Mouse (Mus musculus) spleen, postnatal 14 days (tissue): Measurements from ENCODE around the gene Elmod1.
"Not testable (repeated sequence)": the region's sequence is repeated elsewhere in the genome, so short reads cannot be mapped to it uniquely, and the experiment has no call there.

Experiments
- DNase-seq, 2 experiments: peaks; one replicate each; pipeline ENCODE4 v3.0.0; 2021 to 2022; ENCODE audit warnings: low spot score in 2 of 2

Elmod1 gene

DNA sequence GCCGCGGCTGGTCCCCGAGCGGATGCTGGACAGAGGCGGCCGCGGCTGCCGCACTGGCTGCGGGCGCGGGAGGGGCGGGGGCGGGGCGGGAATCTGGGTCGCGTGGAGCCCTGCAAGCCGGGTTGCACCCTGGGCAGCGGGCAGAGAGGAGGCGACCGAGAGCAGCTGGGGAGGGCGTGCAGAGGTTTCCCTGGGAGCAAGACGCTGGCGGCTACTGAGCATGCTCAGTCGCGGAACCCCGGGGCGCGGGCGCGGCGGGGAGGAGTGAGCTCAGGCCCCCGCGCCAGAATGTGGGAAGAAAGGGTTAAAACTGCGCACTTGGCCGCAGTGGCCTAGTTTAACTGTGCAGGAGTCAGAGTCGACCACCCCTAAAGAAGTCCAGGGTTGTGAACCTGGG is at the start of gene Elmod1:
Gene Elmod1 (minus strand): TSS at position 180 of the 397 bp plus-strand sequence.
- no peak for DNase-seq

- DNase-seq: no peak
Measured at GRCm38 (mm10) chr9:54022795-54023194, 47.7 kb upstream of the Elmod1 start.

GRCm38 (mm10) chr9:53994528-53994927 is 19.4 kb upstream of the Elmod1 start:
- no peak for DNase-seq

DNA sequence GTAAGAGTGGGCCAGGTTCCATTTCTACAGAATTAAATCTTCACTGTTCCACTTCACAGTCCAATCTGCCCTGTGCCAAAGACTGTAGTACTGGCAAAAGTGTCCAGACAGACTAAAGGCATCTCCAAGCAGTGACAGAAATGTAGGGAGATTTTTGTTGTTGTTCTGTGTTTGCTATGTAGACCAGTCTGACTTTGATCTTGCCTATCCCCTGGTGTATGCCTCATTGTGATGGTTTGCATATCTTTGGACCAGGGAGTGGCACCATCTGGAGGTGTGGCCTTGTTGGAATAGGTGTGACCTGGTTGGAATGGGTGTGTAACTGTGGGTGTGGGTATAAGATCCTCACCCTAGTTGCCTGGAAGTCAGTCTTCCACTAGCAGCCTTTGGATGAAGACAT is 17.5 kb upstream of the Elmod1 start:
- not testable (repeated sequence) for DNase-seq

GRCm38 (mm10) chr9:53990921-53991320 is 15.8 kb upstream of the Elmod1 start:
- no peak for DNase-seq

DNA sequence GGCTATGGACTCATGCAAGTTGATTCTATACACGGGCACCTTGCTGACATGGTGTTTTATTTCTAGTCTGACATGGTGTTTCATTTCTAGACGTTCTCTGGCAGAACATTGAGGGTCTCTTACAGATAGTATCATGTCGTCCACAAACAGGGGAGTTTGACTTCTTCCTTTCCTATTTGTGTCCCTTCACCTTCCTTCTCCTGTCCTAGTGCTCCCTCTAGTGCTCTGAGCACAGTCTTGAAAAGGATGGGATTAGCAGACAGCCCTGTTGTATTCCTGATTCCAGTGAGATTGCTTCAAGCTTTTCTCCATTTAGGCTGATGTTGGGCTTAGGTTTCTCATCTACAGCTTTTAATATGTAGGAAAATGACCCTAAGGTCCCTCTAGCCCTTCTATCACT is 11.9 kb upstream of the Elmod1 start:
- no peak for DNase-seq

- DNase-seq: no peak
Measured at GRCm38 (mm10) chr9:53984868-53985267, 9.8 kb upstream of the Elmod1 start.

GRCm38 (mm10) chr9:53974328-53975121 is 576 bp downstream of the Elmod1 start:
- no peak for DNase-seq

DNA sequence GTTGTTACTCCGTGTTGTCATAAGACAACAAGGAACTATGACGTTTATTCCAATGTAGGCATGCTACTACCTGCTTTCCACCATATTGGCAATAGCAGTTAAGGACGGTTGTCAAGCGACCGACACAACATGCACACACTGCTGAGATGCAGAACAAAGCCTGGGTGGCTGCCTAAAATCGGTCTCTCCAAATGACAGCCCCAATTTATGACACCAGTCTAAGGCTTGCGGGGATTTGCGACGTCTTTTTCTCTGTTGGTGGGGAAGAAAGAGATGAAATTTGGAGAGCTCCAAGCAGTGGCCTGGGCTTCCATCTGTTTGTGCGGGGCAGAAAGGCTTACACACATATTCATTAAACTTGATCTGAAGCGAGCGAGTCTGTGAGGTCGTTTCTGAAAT is 1.2 kb downstream of the Elmod1 start:
- DNase-seq: no peak

DNA sequence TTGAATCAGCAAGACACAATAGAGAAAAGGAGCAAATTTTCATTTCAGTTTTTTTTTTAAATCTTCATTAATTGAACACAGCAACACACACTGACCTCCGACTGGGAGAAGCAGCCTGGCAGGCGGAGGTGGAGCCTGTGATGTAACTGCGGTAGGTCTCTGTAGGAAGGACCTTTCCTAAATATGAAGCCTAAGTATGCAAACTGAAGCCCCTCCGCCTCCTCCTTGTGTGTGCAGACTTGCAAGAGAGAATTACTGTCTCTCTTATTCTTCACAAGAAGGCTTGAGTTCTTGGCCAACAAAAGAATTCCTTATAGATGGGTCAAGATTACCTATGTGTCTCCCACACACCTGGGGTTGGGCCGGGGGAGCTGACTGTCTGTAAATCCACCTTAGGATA is 1.9 kb downstream of the Elmod1 start:
- DNase-seq: no peak

GRCm38 (mm10) chr9:53972358-53972757 is 2.7 kb downstream of the Elmod1 start:
- DNase-seq: no peak

DNA sequence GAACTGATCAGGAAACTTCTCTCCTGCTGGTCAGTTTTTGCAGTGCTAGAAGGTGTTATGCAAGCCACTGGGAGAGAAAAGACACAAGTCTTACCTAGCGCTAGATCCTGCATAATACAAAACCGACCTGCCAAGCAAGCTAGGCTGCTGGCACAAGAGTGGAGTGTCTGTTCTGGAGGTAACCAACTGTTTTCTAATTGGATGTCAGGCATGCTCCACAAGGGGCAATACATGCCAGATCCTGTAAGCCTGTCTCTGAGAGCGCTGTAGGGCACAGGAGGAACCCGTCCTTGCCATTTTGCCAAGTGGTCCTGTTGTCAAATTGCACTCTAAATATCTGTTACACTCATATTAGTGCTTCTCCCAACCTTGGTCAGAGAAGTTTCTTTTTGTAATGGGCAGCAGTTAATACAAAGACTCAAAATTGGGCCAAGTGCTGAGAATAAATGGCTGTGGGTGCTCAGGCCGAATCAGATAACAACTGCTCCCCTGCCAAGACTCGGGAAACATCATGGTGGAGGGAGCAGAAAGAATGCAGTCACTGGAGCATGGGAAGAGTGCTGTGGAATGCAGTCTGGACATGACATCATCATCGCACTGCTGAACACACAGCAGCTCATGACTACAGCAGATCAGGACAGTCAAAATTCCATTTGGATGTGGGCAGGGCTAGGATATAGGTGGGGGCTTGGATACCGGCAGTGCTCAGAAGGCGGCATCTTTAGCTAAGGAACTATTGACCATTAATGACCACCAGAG is 7.3 kb downstream of the Elmod1 start:
- no peak for DNase-seq

DNA sequence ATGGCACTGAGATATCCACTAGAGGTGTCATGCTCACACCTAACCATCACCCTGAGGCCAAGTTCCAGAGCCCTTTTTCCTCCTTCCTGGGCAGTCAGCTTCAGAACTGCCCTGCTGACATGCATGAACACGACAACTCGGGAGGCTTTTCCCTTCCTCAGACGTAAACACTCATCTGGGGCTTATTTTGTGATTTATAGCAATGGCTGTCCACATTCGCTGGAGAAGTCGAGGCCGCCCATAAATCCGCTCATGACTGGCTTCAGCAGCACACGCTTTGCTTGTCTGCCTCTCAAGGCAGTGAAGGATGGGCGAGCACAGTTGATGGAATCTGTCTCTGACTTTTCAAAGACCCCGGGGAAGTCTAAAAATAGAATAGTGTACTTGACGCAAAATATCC is 18.1 kb downstream of the Elmod1 start:
- no peak for DNase-seq

GRCm38 (mm10) chr9:53954853-53955252 is 20.2 kb downstream of the Elmod1 start:
- DNase-seq: no peak

DNA sequence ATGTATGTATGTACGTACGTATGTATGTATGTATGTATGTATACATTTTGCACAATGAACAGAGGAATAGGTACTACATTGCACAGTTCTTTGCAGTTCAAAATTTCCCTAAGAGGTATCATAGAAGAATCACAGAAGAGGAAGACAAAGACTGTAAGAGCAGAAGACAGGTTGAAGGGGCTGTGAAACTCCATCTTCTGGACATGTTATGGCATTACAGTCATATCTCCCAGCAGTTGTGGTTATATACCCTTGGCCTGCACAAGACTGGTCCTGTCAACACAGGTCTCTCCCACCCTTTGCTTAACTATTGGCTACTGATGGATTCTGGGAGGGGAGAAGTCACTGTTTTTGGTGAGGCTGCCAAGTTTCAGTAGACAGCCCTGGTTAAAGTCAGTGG is 27.6 kb downstream of the Elmod1 start:
- no peak for DNase-seq

- no peak for DNase-seq
Measured at GRCm38 (mm10) chr9:53938555-53938954, 36.5 kb downstream of the Elmod1 start.

- DNase-seq: no peak
Measured at GRCm38 (mm10) chr9:53934179-53934578, 40.9 kb downstream of the Elmod1 start.

GRCm38 (mm10) chr9:53933375-53933774 is 41.7 kb downstream of the Elmod1 start:
- DNase-seq: no peak

DNA sequence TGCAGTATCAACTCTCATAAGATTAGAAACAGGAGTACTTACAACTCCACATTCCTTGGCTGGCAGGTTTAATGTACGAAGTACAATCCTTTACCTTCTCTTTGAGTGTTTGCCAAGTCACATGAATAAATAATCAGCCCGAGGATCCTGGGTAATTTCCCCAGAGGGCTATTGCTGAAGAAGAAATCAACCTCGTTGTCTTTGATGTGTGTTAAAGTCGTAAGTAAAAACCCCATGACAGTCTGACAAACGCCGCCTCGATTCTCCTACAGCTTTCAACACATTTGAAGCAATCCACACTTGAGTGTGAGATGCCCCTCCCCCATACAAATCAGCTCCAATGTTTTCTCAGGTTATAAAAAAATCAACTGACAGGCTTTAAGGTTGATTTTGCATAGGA is 44.2 kb downstream of the Elmod1 start:
- no peak for DNase-seq

- no peak for DNase-seq
Measured at GRCm38 (mm10) chr9:53921061-53921460, 54.0 kb downstream of the Elmod1 start.

GRCm38 (mm10) chr9:53915929-53916721 is 59.0 kb downstream of the Elmod1 start:
- DNase-seq: no peak

GRCm38 (mm10) chr9:53910823-53911222 is 64.3 kb downstream of the Elmod1 start:
- no peak for DNase-seq
